Mouse (Mus musculus) fat pad, adult 2 months (tissue): ENCODE results near the gene Ccdc117.
"Not testable (repeated sequence)": the region's sequence is repeated elsewhere in the genome, so short reads cannot be mapped to it uniquely, and the experiment has no call there.

Experiments used
- DNase-seq: peaks from one replicate; pipeline ENCODE4 v3.0.0-alpha.2; 2011; ENCODE audit warnings: low read depth, low spot score; ENCODE audit errors: extremely low read depth

Gene Ccdc117

DNA sequence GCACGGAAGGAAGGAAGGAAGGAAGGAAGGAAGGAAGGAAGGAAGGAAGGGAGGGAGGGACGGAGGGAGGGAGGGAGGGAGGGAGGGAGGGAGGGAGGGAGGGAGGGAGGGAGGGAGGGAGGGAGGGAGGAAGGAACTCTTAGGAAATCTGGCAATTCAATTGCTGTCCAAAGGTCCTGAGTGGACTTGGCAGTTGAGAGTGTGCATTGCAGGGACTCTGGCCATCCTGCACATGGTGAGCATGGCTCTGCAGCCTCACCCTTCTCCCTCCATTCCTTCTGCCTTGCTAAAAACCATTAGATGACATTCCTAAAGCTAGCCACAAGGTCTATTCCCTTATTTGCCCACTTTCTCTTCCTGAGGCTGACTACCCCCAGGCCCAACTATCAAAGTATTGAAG, 31.3 kb downstream of the Ccdc117 start:
- DNase-seq = not testable (repeated sequence)

GRCm38 (mm10) chr11:5510099-5510391, 31.9 kb downstream of the Ccdc117 start:
- no peak for DNase-seq

GRCm38 (mm10) chr11:5509215-5510098, 32.5 kb downstream of the Ccdc117 start:
- DNase-seq = no peak

- no peak for DNase-seq
These were observed 36.0 kb downstream of the Ccdc117 start for GRCm38 (mm10) chr11:5505856-5506575.

- peak; percentile 94 for DNase-seq
These were observed 39.5 kb downstream of the Ccdc117 start for GRCm38 (mm10) chr11:5502351-5503051.

GRCm38 (mm10) chr11:5500903-5501741, 40.9 kb downstream of the Ccdc117 start:
- no peak for DNase-seq

- DNase-seq = no peak
These were observed 41.9 kb downstream of the Ccdc117 start for GRCm38 (mm10) chr11:5499961-5500644.

- DNase-seq = no peak
These were observed 42.9 kb downstream of the Ccdc117 start for GRCm38 (mm10) chr11:5498931-5499661.

GRCm38 (mm10) chr11:5498422-5498821, 43.6 kb downstream of the Ccdc117 start:
- DNase-seq = no peak

- DNase-seq = no peak
These were observed 45.3 kb downstream of the Ccdc117 start for GRCm38 (mm10) chr11:5496559-5497248.

DNA sequence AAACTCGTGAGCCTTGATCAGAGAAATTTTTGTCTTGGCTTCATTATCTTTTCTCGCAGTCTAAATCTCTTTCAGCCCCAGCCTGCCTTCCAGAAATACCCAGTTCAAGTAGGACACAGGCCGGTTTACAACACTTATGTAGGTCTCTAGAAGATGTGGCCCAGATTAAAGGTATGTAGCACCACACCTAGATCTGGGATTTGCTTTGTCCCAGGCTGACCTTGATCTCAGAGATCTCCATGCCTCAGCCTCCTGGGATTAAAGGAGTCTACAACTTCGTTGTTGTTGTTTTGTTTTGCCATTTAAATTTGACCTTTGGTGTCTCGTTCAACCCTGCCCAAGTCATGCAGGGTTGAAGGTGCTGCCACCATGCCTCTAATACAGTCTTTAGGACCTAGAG, 46.1 kb downstream of the Ccdc117 start:
- DNase-seq = no peak

- DNase-seq = no peak
These were observed 46.6 kb downstream of the Ccdc117 start for GRCm38 (mm10) chr11:5495286-5495832.

DNA sequence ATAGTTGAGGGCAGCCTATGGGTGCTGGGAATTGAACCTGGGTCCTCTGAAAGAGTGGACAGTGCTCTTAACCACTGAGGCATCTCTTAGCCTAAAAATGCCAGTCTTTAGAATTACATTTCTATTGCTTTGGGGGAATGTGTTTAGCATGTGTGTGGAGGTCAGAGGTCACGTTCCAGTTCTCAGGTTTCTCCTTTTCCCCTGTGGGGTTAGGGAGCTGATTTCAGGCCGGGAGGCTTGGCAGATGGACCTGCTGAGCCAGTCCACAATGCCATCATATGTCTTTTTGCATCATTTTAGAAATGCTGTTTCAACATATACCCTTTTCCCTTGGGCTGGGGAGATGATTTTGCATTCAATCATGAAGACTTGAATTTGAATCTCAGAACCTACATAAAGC, 48.1 kb downstream of the Ccdc117 start:
- no peak for DNase-seq

DNA sequence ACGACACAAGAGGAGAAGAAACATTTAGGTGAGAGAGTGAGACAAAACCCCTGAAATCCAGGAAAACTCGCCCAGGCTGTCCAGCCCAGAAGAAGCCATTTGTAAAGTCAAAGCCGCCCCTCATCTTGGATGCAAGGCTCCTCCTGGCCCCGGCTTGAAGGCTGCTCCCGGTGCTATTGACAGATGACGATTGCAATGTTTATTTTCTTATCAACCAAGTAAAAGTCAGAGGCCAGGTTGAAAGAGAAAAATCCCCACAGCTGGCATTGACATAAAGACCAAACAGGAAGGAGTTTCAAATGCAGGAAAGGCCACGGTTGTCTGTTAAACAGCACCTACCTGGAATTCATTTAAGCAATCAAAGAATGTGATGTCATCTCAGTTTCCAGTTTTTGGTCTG, 50.1 kb downstream of the Ccdc117 start:
- no peak for DNase-seq

DNA sequence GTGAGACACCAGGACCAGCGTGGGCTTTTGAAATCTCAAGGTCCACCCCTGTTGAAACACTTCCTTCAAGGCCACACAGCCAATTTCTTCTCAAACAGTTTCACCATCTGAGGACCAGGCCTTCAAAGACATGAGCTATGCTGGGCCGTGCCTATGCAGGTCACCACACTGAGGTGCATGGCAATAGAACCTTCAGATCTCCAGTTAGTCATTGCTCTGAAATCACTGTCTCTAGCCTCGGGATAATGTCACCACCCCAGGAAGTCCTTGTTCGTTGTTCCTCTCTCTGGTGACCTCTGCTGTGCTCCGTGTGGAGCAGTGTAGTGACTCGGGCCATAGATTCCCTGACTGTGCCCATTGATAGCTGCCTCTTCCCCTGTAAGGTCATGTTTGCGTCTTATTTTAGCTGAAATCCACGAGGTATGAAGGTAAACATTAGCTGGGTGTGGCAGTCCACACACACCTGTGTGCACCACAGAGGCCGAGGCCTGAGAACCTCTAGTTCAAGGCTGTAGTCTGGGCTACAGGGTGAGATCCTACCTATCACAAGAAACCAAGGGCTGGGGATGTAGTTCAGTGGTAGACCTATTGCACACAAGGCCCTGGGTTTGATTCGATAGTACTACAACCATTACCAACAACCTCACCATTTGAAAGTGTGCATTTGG, 50.9 kb downstream of the Ccdc117 start:
- no peak for DNase-seq

DNA sequence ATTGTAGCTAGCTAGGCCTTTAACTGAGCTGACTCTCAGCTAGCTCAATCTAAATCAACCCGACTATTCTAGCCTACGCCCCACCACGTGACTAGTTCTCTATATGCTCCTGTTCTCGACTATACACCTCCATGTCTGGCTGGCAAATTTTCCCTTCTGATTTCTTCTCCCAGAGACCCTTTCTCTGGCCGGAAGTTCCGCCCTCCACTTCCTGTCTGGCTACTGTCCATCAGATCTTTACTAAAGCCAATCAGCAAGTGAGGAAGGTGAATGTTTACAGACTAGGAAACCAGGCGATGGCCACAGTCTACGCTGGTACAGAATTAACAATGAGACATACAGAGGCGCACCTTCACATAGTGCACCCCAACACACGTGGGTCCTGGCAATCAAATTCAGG, 52.6 kb downstream of the Ccdc117 start:
- DNase-seq = not testable (repeated sequence)

DNA sequence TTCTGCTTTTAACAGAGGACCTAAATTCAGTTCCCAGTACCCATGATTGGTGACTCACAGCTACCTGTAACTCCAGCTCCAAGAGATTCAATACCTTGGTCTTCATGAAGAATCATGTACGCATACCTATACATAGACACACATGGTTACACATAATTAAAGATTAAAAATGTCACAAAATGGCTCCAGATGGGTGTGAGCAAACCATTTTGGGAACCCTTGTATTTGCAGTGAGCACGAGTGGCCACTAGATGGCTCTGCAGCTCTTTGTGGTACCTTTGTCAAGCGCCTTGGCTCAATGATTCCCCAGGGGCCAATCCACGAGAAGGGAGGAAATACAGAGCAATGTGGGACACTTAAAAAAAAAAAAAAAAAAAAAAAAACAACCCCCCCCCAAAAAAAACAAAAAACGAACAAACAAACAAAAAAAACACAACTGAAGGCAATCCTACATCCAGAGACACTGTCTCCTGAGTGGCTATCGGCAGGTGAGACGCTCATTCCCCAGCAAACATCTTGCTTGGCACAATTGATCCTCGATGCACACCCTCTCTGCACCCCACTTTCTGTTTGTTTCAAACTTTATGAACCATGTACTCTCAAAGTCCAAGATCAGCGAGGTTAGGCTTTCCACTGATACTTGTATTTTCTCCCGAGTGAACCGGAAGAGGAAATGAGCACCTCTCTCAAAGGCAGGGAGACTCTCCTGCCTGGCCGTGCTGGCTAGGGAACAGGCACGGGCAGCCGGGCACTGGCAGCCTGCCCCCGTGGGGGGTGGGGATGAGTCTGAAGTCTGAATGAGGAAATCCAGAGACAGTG, 56.6 kb downstream of the Ccdc117 start:
- DNase-seq = no peak
